21 mouse cellular contexts compared by ENCODE assay signal in the genomic region with DNA sequence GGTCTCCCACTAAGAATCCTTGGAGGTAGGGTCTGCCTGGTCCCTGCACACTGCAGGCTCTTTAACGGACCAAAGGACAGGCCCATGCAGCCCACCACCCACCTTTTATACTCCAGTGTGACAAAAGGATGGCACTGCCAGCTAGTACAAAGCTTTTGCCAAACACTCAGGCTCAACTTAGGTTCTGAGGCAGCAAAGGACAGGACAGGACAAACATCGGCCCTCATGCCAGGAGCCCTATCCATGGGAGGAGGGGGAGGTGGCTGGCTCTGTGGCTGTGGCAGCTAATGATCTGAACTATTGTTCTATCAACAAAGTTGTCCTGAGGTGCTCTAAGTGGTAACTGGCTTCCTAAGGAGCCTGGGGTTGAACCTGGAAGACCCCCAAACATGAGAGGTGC. TPM values are rescaled to one million over a fixed set of nuclear protein-coding genes. Genes with fewer than 3 reads are reported as not detected.
DNase-seq lines count a peak whose midpoint lies in the region; ATAC-seq and TF ChIP-seq lines count a peak whose summit lies in the region.
"Had no signal": no experiment of that assay in that cellular context is flagged by ENCODE, and none has a peak within 500 bp of the region (broad histone marks: within the 10 kb centered on the region; RNA-seq: fewer than 3 reads in every experiment).

No protein-coding gene starts in this region.

- no peaks in the 10 kb centered on the region for H3K27me3 ChIP-seq in forebrain, embryonic 10.5 days (ENCODE audit: poor library complexity, severe bottlenecking)
- H3K27me3 ChIP-seq in forebrain, embryonic 11.5 days (ENCODE audit: control insufficient read depth, insufficient read depth, low read length) = no peaks in the 10 kb centered on the region
- H3K27me3 ChIP-seq in heart, adult 2 months (ENCODE audit: control insufficient read depth, insufficient read depth, low read length) = no peaks in the 10 kb centered on the region
- H3K27me3 ChIP-seq in heart, embryonic 12.5 days (replicated peaks) = 0 out of 2 replicates have a peak, but pooled peaks cover 4% of the 10 kb centered on the region
- no peaks in the 10 kb centered on the region for H3K27me3 ChIP-seq in liver, postnatal 0 days (ENCODE audit: insufficient read depth, low read length)
- no peaks in the 10 kb centered on the region for H3K27me3 ChIP-seq in liver, embryonic 12.5 days (replicated peaks)
- H3K27me3 ChIP-seq: forebrain, embryonic 15.5 days; heart, embryonic 15.5 days; hindbrain, embryonic 13.5 days had no signal

- no peaks in the 10 kb centered on the region for H3K9me3 ChIP-seq in forebrain, embryonic 10.5 days
- no peaks in the 10 kb centered on the region for H3K9me3 ChIP-seq in forebrain, embryonic 11.5 days (ENCODE audit: control insufficient read depth, low read length)
- no peaks in the 10 kb centered on the region for H3K9me3 ChIP-seq in heart, embryonic 12.5 days (replicated peaks)
- no peaks in the 10 kb centered on the region for H3K9me3 ChIP-seq in liver, postnatal 0 days (ENCODE audit: low read length)
- no peaks in the 10 kb centered on the region for H3K9me3 ChIP-seq in liver, embryonic 12.5 days (replicated peaks)
- H3K9me3 ChIP-seq: embryonic facial prominence, embryonic 10.5 days; forebrain, embryonic 15.5 days; G1E; heart, embryonic 15.5 days; hindbrain, embryonic 13.5 days had no signal

- H3K4me3 ChIP-seq in forebrain, embryonic 10.5 days = no peak overlapping the region
- no peak overlapping the region for H3K4me3 ChIP-seq in forebrain, embryonic 11.5 days (ENCODE audit: low read depth, low read length)
- H3K4me3 ChIP-seq in heart, adult 2 months = no peak overlapping the region
- no peak overlapping the region for H3K4me3 ChIP-seq in heart, embryonic 12.5 days
- no peak overlapping the region for H3K4me3 ChIP-seq in liver, postnatal 0 days (ENCODE audit: low read depth, low read length)
- H3K4me3 ChIP-seq in liver, embryonic 12.5 days = no peak overlapping the region
- H3K4me3 ChIP-seq: embryonic facial prominence, embryonic 10.5 days; forebrain, embryonic 15.5 days; heart, embryonic 15.5 days; hindbrain, embryonic 13.5 days had no signal

- 80% methylated on average over 2 of the region's 2 CpGs for WGBS in forebrain, embryonic 10.5 days
- 68% methylated on average over 2 of the region's 2 CpGs for WGBS in forebrain, embryonic 11.5 days
- 60% methylated on average over 2 of the region's 2 CpGs for WGBS in heart, adult 2 months
- WGBS in heart, embryonic 12.5 days = 81% methylated on average over 2 of the region's 2 CpGs
- 66% methylated on average over 2 of the region's 2 CpGs for WGBS in liver, postnatal 0 days (ENCODE audit: insufficient replicate concordance)
- 79% methylated on average over 2 of the region's 2 CpGs for WGBS in liver, embryonic 12.5 days (ENCODE audit: insufficient replicate concordance)

- no peak overlapping the region for H3K9ac ChIP-seq in forebrain, embryonic 11.5 days (ENCODE audit: low read length)
- no peak overlapping the region for H3K9ac ChIP-seq in heart, adult 2 months (ENCODE audit: low read depth, low read length)
- H3K9ac ChIP-seq in heart, embryonic 12.5 days = no peak overlapping the region
- H3K9ac ChIP-seq in liver, postnatal 0 days (replicated peaks) = peak overlapping the region; percentile 21; the same call in 1 of the 2 replicates
- H3K9ac ChIP-seq in liver, embryonic 12.5 days = no peak overlapping the region
- H3K9ac ChIP-seq: forebrain, embryonic 15.5 days; heart, embryonic 15.5 days; hindbrain, embryonic 13.5 days had no signal

- ATAC-seq in forebrain, embryonic 11.5 days (replicated peaks; ENCODE audit: low FRiP score) = no peak
- no peak for ATAC-seq in heart, embryonic 12.5 days (ENCODE audit: insufficient number of reproducible peaks, low FRiP score)
- no peak for ATAC-seq in liver, postnatal 0 days
- ATAC-seq in liver, embryonic 12.5 days = no peak
- ATAC-seq: CD4-positive, CD25-positive, alpha-beta regulatory T cell, adult 4 months; forebrain, embryonic 15.5 days; hindbrain, postnatal 0 days had no signal

- intact Hi-C loops in heart, adult 2 months (cut with DNase I) = no loop called here
- intact Hi-C loops in left cerebral cortex, postnatal 14 days (cut with DNase I) = no loop called here

- DNase-seq in forebrain, embryonic 10.5 days (ENCODE audit: extremely low spot score, low spot score) = no peak
- no peak for DNase-seq in forebrain, embryonic 11.5 days (ENCODE audit: low spot score)
- DNase-seq in heart, adult 2 months = peak in 1 of 2 experiments; percentile 69
- no peak for DNase-seq in liver, postnatal 0 days
- DNase-seq in left cerebral cortex, postnatal 14 days (ENCODE audit: low spot score in 2 of 2) = no peak
- DNase-seq: adrenal gland, adult 8-10 months; adrenal gland, postnatal 36 days; B cell, adult 2 months; cerebellum, adult 2 months; cerebellum, postnatal 10 days; gastrocnemius, postnatal 10 days; kidney, adult 2 months had no signal

- no peak overlapping the region for H3K4me2 ChIP-seq in forebrain, embryonic 11.5 days (ENCODE audit: low read depth, low read length, severe bottlenecking)
- no peak overlapping the region for H3K4me2 ChIP-seq in heart, embryonic 12.5 days
- H3K4me2 ChIP-seq in liver, postnatal 0 days (ENCODE audit: low read depth, low read length) = no peak overlapping the region
- no peak overlapping the region for H3K4me2 ChIP-seq in liver, embryonic 12.5 days
- H3K4me2 ChIP-seq: forebrain, embryonic 15.5 days; heart, embryonic 15.5 days; hindbrain, embryonic 13.5 days had no signal

- peaks cover 46% of the 10 kb centered on the region for H3K4me1 ChIP-seq in forebrain, embryonic 10.5 days
- peaks cover 7% of the 10 kb centered on the region; the same call in 1 of the 2 replicates for H3K4me1 ChIP-seq in forebrain, embryonic 11.5 days (replicated peaks; ENCODE audit: control insufficient read depth, insufficient read depth, low read length)
- peaks cover 15% of the 10 kb centered on the region for H3K4me1 ChIP-seq in heart, adult 2 months (ENCODE audit: control insufficient read depth, insufficient read depth, low read length)
- peaks cover 44% of the 10 kb centered on the region for H3K4me1 ChIP-seq in heart, embryonic 12.5 days (replicated peaks)
- H3K4me1 ChIP-seq in liver, postnatal 0 days (ENCODE audit: insufficient read depth) = peaks cover 60% of the 10 kb centered on the region
- H3K4me1 ChIP-seq in liver, embryonic 12.5 days = peaks cover 41% of the 10 kb centered on the region

- no peaks in the 10 kb centered on the region for H3K36me3 ChIP-seq in forebrain, embryonic 10.5 days (replicated peaks)
- no peaks in the 10 kb centered on the region for H3K36me3 ChIP-seq in forebrain, embryonic 11.5 days (ENCODE audit: control insufficient read depth, insufficient read depth, low read length)
- H3K36me3 ChIP-seq in heart, adult 2 months (ENCODE audit: control insufficient read depth, insufficient read depth, low read length) = peaks cover 6% of the 10 kb centered on the region
- H3K36me3 ChIP-seq in heart, embryonic 12.5 days = no peaks in the 10 kb centered on the region
- H3K36me3 ChIP-seq in liver, postnatal 0 days (replicated peaks; ENCODE audit: insufficient read depth, low read length) = peaks cover 40% of the 10 kb centered on the region
- H3K36me3 ChIP-seq in liver, embryonic 12.5 days = 0 out of 2 replicates have a peak, but pooled peaks cover 5% of the 10 kb centered on the region
- H3K36me3 ChIP-seq: forebrain, embryonic 15.5 days; G1E; heart, embryonic 15.5 days; hindbrain, embryonic 13.5 days had no signal

- TF ChIP-seq EP300 in heart, adult 2 months (IDR thresholded peaks at IDR 0.05; ENCODE audit: insufficient read depth, low read depth, low read length) = peak; percentile 83
- TF ChIP-seq EP300 in liver, postnatal 0 days (IDR thresholded peaks at IDR 0.05; ENCODE audit: low read depth) = no peak

- no peak for TF ChIP-seq POLR2A in heart, adult 2 months (IDR thresholded peaks at IDR 0.05; ENCODE audit: insufficient read depth, low read depth, low read length)

- no peak for TF ChIP-seq CTCF in heart, adult 2 months (IDR thresholded peaks at IDR 0.05)
- no peak for TF ChIP-seq CTCF in liver, postnatal 0 days (IDR thresholded peaks at IDR 0.05; ENCODE audit: low read depth)

- H3K79me2 ChIP-seq in heart, adult 2 months (replicated peaks; ENCODE audit: control insufficient read depth, insufficient read depth, low read length) = no peaks in the 10 kb centered on the region

- 0 out of 2 replicates have a peak overlapping the region, but pooled peaks have one; percentile 26 for H3K27ac ChIP-seq in forebrain, embryonic 10.5 days
- no peak overlapping the region for H3K27ac ChIP-seq in forebrain, embryonic 11.5 days (ENCODE audit: low read depth, low read length)
- peak overlapping the region; percentile 85 for H3K27ac ChIP-seq in heart, adult 2 months
- no peak overlapping the region for H3K27ac ChIP-seq in heart, embryonic 12.5 days (ENCODE audit: poor library complexity, severe bottlenecking)
- peak overlapping the region; percentile 66; the same call in 1 of the 2 replicates for H3K27ac ChIP-seq in liver, postnatal 0 days (ENCODE audit: low read depth)
- no peak overlapping the region for H3K27ac ChIP-seq in liver, embryonic 12.5 days
- H3K27ac ChIP-seq: embryonic facial prominence, embryonic 10.5 days; forebrain, embryonic 15.5 days; heart, embryonic 15.5 days; hindbrain, embryonic 13.5 days; hindbrain, postnatal 0 days had no signal

RNA-seq across cellular contexts. Expression of gene Uvrag, which starts 18.5 kb away (rescaled TPM):
- 9.8 and 10.4 TPM in 2 replicates for polyA plus RNA-seq in forebrain, embryonic 10.5 days (2016; fragmentation: Nextera tagmentation; extraction: Ambion mirVana)
- 12.2 and 12.8 TPM in 2 replicates for polyA plus RNA-seq in forebrain, embryonic 11.5 days (2014; fragmentation: Nextera tagmentation; extraction: Ambion mirVana)
- total RNA-seq in heart, adult 2 months (2021) = 10 to 100 TPM; 21.0 to 22.1 TPM
- 5.9 and 9.1 TPM in 2 replicates for polyA plus RNA-seq in heart, adult 2 months (2012; rRNA removed)
- 18.8 and 19.6 TPM in 2 replicates for polyA plus RNA-seq in heart, embryonic 12.5 days (2016; fragmentation: Nextera tagmentation; extraction: Ambion mirVana)
- polyA plus RNA-seq in liver, postnatal 0 days (2015; fragmentation: Nextera tagmentation; extraction: Ambion mirVana) = 9.4 and 11.9 TPM in 2 replicates
- 13.5 and 15.1 TPM in 2 replicates for polyA plus RNA-seq in liver, embryonic 12.5 days (2016; fragmentation: Nextera tagmentation; extraction: Ambion mirVana)
- total RNA-seq in left cerebral cortex, postnatal 14 days (2021) = 10 to 100 TPM; 39.4 to 41.7 TPM

RNA-seq across cellular contexts. Expression of gene Dgat2, which starts 23.1 kb away (rescaled TPM):
- 12.3 and 14.8 TPM in 2 replicates for polyA plus RNA-seq in forebrain, embryonic 10.5 days (2016; fragmentation: Nextera tagmentation; extraction: Ambion mirVana)
- polyA plus RNA-seq in forebrain, embryonic 11.5 days (2014; fragmentation: Nextera tagmentation; extraction: Ambion mirVana) = 9.2 and 9.5 TPM in 2 replicates
- 100 to 1,000 TPM; 309 to 376 TPM for total RNA-seq in heart, adult 2 months (2021)
- polyA plus RNA-seq in heart, adult 2 months (2012; rRNA removed) = 347 and 390 TPM in 2 replicates
- polyA plus RNA-seq in heart, embryonic 12.5 days (2016; fragmentation: Nextera tagmentation; extraction: Ambion mirVana) = 10.0 and 10.3 TPM in 2 replicates
- 226 and 249 TPM in 2 replicates for polyA plus RNA-seq in liver, postnatal 0 days (2015; fragmentation: Nextera tagmentation; extraction: Ambion mirVana)
- polyA plus RNA-seq in liver, embryonic 12.5 days (2016; fragmentation: Nextera tagmentation; extraction: Ambion mirVana) = 57.5 and 59.3 TPM in 2 replicates
- 100 to 1,000 TPM in 1 of 2 experiments, 10 to 100 TPM in 1; 89.2 to 100 TPM for total RNA-seq in left cerebral cortex, postnatal 14 days (2021)

Comparison
In these comparisons a context has a peak if more than half of its experiments do, and no peak if none do; other contexts are left out.
1. H3K27ac ChIP-seq: peak in forebrain, embryonic 10.5 days (single experiment), heart, adult 2 months (single experiment) and liver, postnatal 0 days (single experiment); none in forebrain, embryonic 11.5 days (single experiment), heart, embryonic 12.5 days (single experiment) and liver, embryonic 12.5 days (single experiment).